Mouse (Mus musculus) hindbrain, embryonic 11.5 days (tissue): ENCODE data around the gene Snrpf. TPM values are rescaled to one million over a fixed set of nuclear protein-coding genes. Genes with fewer than 3 reads are reported as not detected.

ENCODE experiments used
- ATAC-seq: fragments of 200-750 bp; cut with Nextera tagmentation; 2 replicates; pipeline ENCODE4 v1.8.0; 2017; ENCODE audit warnings: mild to moderate bottlenecking, moderate TSS enrichment, moderate library complexity; ENCODE audit not compliant: low FRiP score
- DNase-seq: peaks from one replicate; pipeline ENCODE4 v3.0.0-alpha.2; 2015; ENCODE audit warnings: low spot score
- H3K27ac ChIP-seq: fragments of 300-500 bp; sonication (generic); 2 replicates; pipeline ENCODE4 v1.5.1; 2014; ENCODE audit warnings: mild to moderate bottlenecking, low read depth, low read length
- H3K27me3 ChIP-seq: fragments of 300-500 bp; sonication (generic); 2 replicates; pipeline ENCODE4 v1.6.1; 2014; ENCODE audit warnings: mild to moderate bottlenecking, low read length, moderate library complexity, mixed read lengths; ENCODE audit not compliant: control insufficient read depth, insufficient read depth
- H3K36me3 ChIP-seq: fragments of 300-500 bp; sonication (generic); 2 replicates; pipeline ENCODE4 v1.6.1; 2014; ENCODE audit warnings: mild to moderate bottlenecking, low read length, moderate library complexity, mixed read lengths; ENCODE audit not compliant: control insufficient read depth, insufficient read depth
- H3K4me1 ChIP-seq: fragments of 300-500 bp; sonication (generic); replicated peaks from 2 replicates; pipeline ENCODE4 v1.6.1; 2014; ENCODE audit warnings: low read length, mixed read lengths; ENCODE audit not compliant: control insufficient read depth, insufficient read depth
- H3K4me2 ChIP-seq: fragments of 300-500 bp; sonication (generic); replicated peaks from 2 replicates; pipeline ENCODE4 v1.6.1; 2014; ENCODE audit warnings: mild to moderate bottlenecking, low read depth, low read length
- H3K4me3 ChIP-seq: fragments of 300-500 bp; sonication (generic); 2 replicates; pipeline ENCODE4 v1.5.1; 2014; ENCODE audit warnings: low read depth, low read length
- H3K9ac ChIP-seq: fragments of 300-500 bp; sonication (generic); 2 replicates; pipeline ENCODE4 v1.6.1; 2014; ENCODE audit warnings: low read depth, low read length
- H3K9me3 ChIP-seq: fragments of 300-500 bp; sonication (generic); 2 replicates; pipeline ENCODE4 v1.6.1; 2016; ENCODE audit warnings: low read length; ENCODE audit not compliant: control insufficient read depth
- WGBS: fragments of 180-500 bp; shearing (Covaris S2); extraction: QIAGEN DNeasy Blood & Tissue Kit; methylation state at CpG from one replicate; pipeline ENCODE4 v1.1.7; 2014; 5-methylcytosine and 5-hydroxymethylcytosine counted together
- polyA plus RNA-seq: library from polyadenylated mRNA; unstranded; fragments of >200 nt; fragmentation: Nextera tagmentation; extraction: Ambion mirVana; gene quantifications from 2 replicates; pipeline ENCODE4 v1.2.1, GENCODE M21; 2014

Snrpf gene
- polyA plus RNA-seq, 1 experiment from 2014 or later, result 135 TPM

DNA sequence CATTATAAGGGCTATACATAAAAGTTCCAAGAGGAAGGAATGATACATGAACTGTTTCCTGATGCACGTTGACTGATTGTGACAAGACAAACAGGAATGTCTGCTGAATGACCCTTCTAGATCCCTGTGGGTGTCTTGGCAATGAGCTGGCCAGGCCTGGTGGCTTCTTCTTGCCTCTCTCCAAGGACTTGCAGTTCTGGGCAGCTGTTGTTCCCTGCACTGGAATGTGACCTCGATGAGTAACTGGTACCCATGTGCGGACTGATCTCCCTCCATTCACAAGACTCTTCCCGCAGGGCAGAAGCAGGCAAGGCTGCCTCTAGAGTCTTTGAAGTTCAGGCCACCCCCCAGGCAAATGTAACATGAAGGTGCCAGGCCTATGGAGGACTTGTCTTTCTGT, 6.3 kb upstream of the Snrpf start:
- no peaks in the 10 kb centered on the region for H3K4me1 ChIP-seq
- ATAC-seq (no peak), DNase-seq (no peak)
- H3K27me3 ChIP-seq, result no peaks in the 10 kb centered on the region
- H3K9me3 ChIP-seq, result no peaks in the 10 kb centered on the region
- H3K4me3 ChIP-seq, result no peak overlapping the region
- no peak overlapping the region for H3K4me2 ChIP-seq
- no peak overlapping the region for H3K9ac ChIP-seq
- no peaks in the 10 kb centered on the region for H3K36me3 ChIP-seq
- H3K27ac ChIP-seq, result no peak overlapping the region
- 64% methylated on average over 4 of the region's 4 CpGs for WGBS

DNA sequence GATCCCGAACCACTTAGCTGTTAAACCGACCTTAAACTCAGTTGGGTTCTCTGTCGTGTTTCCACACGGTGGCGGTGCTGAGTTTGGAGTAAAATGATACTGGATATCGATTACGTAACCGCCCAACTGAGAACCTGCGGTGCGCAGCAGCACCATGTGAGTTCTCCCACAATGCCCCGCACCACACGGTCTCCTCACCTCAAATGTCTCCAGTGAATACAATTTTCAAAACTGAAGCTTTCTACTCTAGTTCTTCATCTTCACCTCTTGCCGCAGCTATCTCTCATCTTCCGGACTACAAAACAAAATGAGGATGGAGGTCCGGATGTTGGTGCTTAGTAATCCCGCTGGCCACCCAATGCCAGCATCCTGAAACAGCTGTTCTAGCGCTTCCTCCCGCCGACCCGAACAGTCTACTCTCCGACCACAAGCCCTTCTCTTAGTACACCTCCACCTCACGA, 4.5 kb upstream of the Snrpf start:
- Histone ChIP-seq H3K27ac (no peak overlapping the region), H3K4me3 (peak overlapping the region; percentile 37), H3K27me3 (no peaks in the 10 kb centered on the region), H3K4me2 (peak overlapping the region; percentile 71), H3K36me3 (no peaks in the 10 kb centered on the region), H3K4me1 (no peaks in the 10 kb centered on the region), H3K9ac (peak overlapping the region; percentile 57), H3K9me3 (no peaks in the 10 kb centered on the region)
- 2% methylated on average over 22 of the region's 22 CpGs for WGBS
- peak; percentile 91 for DNase-seq
- ATAC-seq, result peak; percentile 75; the same call in 1 of the 2 replicates

DNA sequence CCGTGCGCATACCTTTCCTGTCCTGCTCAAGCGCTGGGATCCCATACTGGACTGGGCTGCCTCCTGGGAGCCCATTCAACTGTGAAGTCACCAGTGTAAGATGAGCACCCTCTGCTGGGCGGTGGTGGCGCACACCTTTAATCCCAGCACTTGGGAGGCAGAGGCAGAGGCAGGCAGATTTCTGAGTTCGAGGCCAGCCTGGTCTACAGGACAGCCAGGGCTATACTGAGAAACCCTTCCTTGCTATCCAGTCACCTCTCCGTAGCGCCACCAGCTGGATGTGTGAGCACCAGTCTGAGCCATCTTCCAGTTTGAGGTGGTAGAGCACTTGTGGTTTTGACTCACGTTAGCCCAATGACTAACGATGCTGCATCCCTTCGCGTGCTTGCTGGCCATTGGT, 3.0 kb upstream of the Snrpf start:
- ATAC-seq, result no peak
- H3K4me2 ChIP-seq, result no peak overlapping the region
- H3K4me1 ChIP-seq, result no peaks in the 10 kb centered on the region
- H3K9me3 ChIP-seq, result no peaks in the 10 kb centered on the region
- no peak overlapping the region for H3K9ac ChIP-seq
- no peaks in the 10 kb centered on the region for H3K36me3 ChIP-seq
- H3K27ac ChIP-seq, result no peak overlapping the region
- H3K4me3 ChIP-seq, result no peak overlapping the region
- DNase-seq, result peak; percentile 23
- no peaks in the 10 kb centered on the region for H3K27me3 ChIP-seq
- 58% methylated on average over 12 of the region's 12 CpGs for WGBS

DNA sequence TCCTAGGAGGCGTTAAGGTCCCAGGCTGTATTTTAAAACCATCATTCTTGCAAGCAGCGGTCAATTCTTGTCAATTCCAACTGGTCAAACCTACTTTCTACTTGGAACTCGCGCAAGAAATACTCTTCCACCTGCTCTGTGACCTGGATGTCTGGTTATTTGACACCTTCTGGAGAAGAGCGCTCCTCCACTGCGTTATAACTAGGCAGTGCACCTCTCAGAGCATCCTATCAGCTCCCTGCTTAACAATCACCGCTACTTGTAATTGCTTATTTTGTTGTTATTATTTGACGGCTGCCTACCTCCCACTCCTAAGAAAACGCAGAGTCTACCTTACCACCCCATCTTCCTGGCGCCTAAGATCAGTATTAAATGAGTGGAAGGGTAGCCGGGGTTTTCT, 710 bp downstream of the Snrpf start:
- Histone ChIP-seq H3K4me1 (no peaks in the 10 kb centered on the region), H3K4me3 (peak overlapping the region; percentile 86), H3K4me2 (peak overlapping the region; percentile 70), H3K9me3 (no peaks in the 10 kb centered on the region), H3K36me3 (0 out of 2 replicates have a peak, but pooled peaks cover 2% of the 10 kb centered on the region), H3K27ac (peak overlapping the region; percentile 82), H3K9ac (peak overlapping the region; percentile 87), H3K27me3 (no peaks in the 10 kb centered on the region)
- 2% methylated on average over 11 of the region's 11 CpGs for WGBS
- ATAC-seq (0 out of 2 replicates have a peak, but pooled peaks have one; percentile 34), DNase-seq (no peak)

DNA sequence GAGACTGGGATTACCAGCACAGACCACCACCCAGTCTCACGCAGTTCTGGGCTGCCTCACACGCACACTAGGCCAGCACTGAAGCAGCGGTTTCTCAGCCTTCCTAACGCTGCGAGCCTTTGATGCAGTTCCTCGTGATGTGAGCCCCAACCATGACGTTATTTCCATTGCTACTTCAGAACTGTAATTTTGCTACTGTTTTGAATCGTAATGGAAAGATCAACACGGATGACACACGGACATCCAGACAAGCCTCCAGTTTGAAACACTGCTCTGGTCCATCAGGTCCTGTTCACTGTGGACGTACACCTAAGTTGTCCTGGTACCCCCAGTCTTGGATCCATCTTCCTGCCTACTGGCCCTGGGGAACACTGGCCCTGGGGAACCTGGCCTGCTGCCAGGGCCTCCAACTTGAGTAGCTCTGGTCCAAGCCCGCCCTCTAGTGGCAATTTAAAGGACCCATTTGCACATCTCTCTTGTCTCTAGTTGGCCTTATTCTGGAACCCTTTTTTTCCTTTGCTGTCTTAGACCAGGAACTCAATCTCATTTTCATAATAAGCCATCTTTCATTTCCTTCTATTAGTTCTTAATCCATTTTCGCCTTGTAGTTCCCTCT, 12.1 kb downstream of the Snrpf start:
- DNase-seq (peak; percentile 84), ATAC-seq (no peak)
- no peaks in the 10 kb centered on the region for H3K36me3 ChIP-seq
- H3K27ac ChIP-seq, result no peak overlapping the region
- H3K4me2 ChIP-seq, result no peak overlapping the region
- no peaks in the 10 kb centered on the region for H3K9me3 ChIP-seq
- 72% methylated on average over 13 of the region's 13 CpGs for WGBS
- H3K27me3 ChIP-seq, result no peaks in the 10 kb centered on the region
- H3K9ac ChIP-seq, result no peak overlapping the region
- H3K4me1 ChIP-seq, result no peaks in the 10 kb centered on the region
- H3K4me3 ChIP-seq, result no peak overlapping the region

DNA sequence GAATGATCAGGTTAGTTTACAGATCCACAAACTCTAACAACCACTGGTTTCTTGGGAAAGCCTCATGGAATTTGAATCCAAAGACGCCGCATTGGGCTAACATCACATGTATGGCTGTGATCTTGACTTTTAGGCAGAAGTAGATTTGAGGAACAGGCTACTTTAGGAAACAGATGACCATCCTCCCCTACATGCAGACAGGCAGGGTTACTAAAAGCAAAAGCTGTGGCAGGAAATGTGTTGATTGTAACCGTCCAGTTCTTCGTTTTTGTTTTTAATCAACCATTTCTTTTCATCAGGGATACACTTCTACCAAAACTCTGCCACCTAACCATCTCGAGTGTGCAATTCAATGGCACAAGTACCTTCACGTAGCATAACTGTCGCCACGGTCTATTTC, 13.5 kb downstream of the Snrpf start:
- H3K9ac ChIP-seq, result no peak overlapping the region
- H3K27ac ChIP-seq, result no peak overlapping the region
- ATAC-seq (no peak), DNase-seq (no peak)
- WGBS, result 92% methylated on average over 8 of the region's 8 CpGs
- H3K4me3 ChIP-seq, result no peak overlapping the region
- H3K4me1 ChIP-seq, result no peaks in the 10 kb centered on the region
- no peak overlapping the region for H3K4me2 ChIP-seq
- no peaks in the 10 kb centered on the region for H3K36me3 ChIP-seq
- H3K9me3 ChIP-seq, result no peaks in the 10 kb centered on the region
- no peaks in the 10 kb centered on the region for H3K27me3 ChIP-seq

DNA sequence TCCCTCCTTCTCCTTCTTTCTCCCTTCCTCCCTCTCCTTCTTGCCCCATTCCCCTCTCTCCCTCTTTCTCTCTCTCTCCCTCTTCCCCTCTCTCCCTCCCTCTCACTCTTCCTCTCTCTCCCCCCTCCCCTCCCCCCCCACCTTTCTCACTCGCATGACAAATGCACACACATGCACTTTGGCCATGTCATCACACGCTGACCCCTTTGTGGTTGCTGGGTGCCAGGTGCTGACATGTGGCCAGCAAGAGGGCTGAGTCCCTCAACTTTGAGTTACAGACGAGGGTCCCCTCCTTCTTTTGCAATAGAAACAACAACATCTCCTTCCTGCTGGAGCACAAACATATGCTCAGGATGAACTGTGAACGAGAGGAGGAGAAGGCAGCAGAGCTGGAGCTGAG, 14.5 kb downstream of the Snrpf start:
- Histone ChIP-seq H3K4me1 (no peaks in the 10 kb centered on the region), H3K27ac (no peak overlapping the region), H3K36me3 (no peaks in the 10 kb centered on the region), H3K9me3 (no peaks in the 10 kb centered on the region), H3K9ac (no peak overlapping the region), H3K27me3 (no peaks in the 10 kb centered on the region), H3K4me3 (no peak overlapping the region), H3K4me2 (no peak overlapping the region)
- WGBS, result 73% methylated on average over 4 of the region's 4 CpGs
- ATAC-seq, result no peak
- DNase-seq, result no peak

DNA sequence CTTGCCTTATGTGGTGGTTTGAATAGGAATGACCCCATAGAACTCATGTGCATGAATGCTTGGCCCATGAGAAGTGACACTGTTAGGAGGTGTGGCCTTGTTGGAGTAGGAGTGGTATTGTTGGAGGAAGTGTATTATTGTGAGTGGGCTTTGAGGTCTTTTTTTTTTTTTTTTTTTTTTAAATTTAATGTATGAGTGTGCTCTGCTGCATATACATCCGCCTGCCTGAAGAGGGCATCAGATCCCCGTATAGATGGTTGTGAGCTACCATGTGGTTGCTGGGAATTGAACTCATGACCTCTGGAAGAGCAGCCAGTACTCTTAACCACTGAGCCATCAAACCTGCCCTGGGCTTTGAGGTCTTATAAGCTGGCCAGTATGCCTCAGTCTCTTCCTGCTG, 17.3 kb downstream of the Snrpf start:
- no peak for ATAC-seq
- no peak for DNase-seq
- H3K4me1 ChIP-seq, result no peaks in the 10 kb centered on the region
- no peak overlapping the region for H3K27ac ChIP-seq
- no peak overlapping the region for H3K9ac ChIP-seq
- no peaks in the 10 kb centered on the region for H3K27me3 ChIP-seq
- no peak overlapping the region for H3K4me2 ChIP-seq
- 50% methylated on average over 2 of the region's 2 CpGs for WGBS
- no peaks in the 10 kb centered on the region for H3K9me3 ChIP-seq
- H3K4me3 ChIP-seq, result no peak overlapping the region
- no peaks in the 10 kb centered on the region for H3K36me3 ChIP-seq

DNA sequence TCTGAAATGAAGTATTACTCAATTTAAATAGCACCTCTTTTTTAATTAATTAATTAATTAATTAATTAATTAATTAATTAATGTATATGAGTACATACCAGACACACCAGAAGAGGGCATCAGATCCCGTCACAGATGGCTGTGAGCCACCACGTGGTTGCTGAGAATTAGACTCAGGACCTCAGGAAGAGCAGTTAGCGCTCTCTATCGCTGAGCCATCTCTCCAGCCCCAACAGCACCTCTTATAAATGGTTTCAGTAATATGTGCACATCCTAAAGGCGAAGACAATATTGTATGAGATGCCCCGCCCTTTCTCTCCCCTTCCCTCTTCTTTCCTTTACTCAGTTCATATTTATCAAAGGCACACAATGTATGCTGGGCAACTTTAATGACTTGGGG, 20.8 kb downstream of the Snrpf start:
- Histone ChIP-seq H3K27ac (no peak overlapping the region), H3K36me3 (no peaks in the 10 kb centered on the region), H3K4me2 (no peak overlapping the region), H3K9ac (no peak overlapping the region), H3K9me3 (no peaks in the 10 kb centered on the region), H3K27me3 (no peaks in the 10 kb centered on the region), H3K4me1 (no peaks in the 10 kb centered on the region), H3K4me3 (no peak overlapping the region)
- 82% methylated on average over 6 of the region's 6 CpGs for WGBS
- DNase-seq (no peak), ATAC-seq (no peak)
